Mouse (Mus musculus) C2C12 (cell line): ENCODE measurements at regions not wholly inside any gene's neighbourhood (a gene's known extent, or its start where the extent isn't known, plus 50 kb on each side); places are given as distances from the start of the nearest gene placed in this dataset.

Experiments
- CTCF ChIP-seq: IDR thresholded peaks from one replicate; pipeline ENCODE4 v1.5.1; 2011; ENCODE audit not compliant: control insufficient read depth, insufficient read depth, insufficient read length
- FOSL1 ChIP-seq: IDR thresholded peaks from one replicate; pipeline ENCODE4 v1.8.0; 2011; ENCODE audit warnings: mild to moderate bottlenecking, low read length; ENCODE audit not compliant: poor library complexity, insufficient read depth, severe bottlenecking
- MAX ChIP-seq: IDR thresholded peaks from one replicate; pipeline ENCODE4 v1.6.1; 2011; ENCODE audit warnings: mild to moderate bottlenecking, control low read depth
- USF1 ChIP-seq: IDR thresholded peaks from one replicate; pipeline ENCODE4 v1.6.1; 2011; ENCODE audit warnings: low read depth, mild to moderate bottlenecking, control low read depth, moderate library complexity

DNA sequence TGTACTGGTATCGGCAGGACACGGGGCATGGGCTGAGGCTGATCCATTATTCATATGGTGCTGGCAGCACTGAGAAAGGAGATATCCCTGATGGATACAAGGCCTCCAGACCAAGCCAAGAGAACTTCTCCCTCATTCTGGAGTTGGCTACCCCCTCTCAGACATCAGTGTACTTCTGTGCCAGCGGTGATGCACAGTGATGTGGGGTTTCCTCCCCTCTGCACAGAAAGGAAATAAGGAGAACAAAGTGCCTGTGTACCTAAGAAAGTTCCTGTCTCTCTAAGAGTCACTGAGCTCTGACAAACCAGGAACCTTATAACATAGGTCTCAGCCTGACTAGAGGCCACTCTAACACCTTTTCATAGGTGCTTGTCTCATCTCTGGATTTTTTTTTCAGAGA is 86.3 kb upstream of the 2210010C04Rik start:
- TF ChIP-seq USF1 (no peak), CTCF (no peak), FOSL1 (no peak), MAX (no peak)
